Mouse (Mus musculus): ENCODE results near the gene Knstrn. TPM values are rescaled to one million over a fixed set of nuclear protein-coding genes. Genes with fewer than 3 reads are reported as not detected.

Gene Knstrn
- 164 and 167 TPM in 2 replicates for polyA plus RNA-seq (2016; fragmentation: Nextera tagmentation; extraction: Ambion mirVana)

- peak within 1 kb of the TSS; percentile 77 for H3K4me2 ChIP-seq
- H3K4me1 ChIP-seq, result peaks cover 16% of the 10 kb centered on the region
- peak within 1 kb of the TSS; percentile 82 for H3K27ac ChIP-seq
- no peaks in the 10 kb centered on the region for H3K27me3 ChIP-seq
- H3K9me3 ChIP-seq, result no peaks in the 10 kb centered on the region
- peaks cover 31% of the 10 kb centered on the region for H3K36me3 ChIP-seq (replicated peaks)
- 1% methylated on average over 49 of the region's 49 CpGs for WGBS
- H3K9ac ChIP-seq, result peak within 1 kb of the TSS; percentile 77
- H3K4me3 ChIP-seq (replicated peaks), result peak within 1 kb of the TSS; percentile 81
- peak; percentile 97 for ATAC-seq (ENCODE audit: low FRiP score)
Measured at GRCm38 (mm10) chr2:118813981-118814836, at the start of gene Knstrn. TSS of gene Knstrn (plus strand) at chr2:118814003.

GRCm38 (mm10) chr2:118764094-118764831 lies 49.5 kb upstream of the Knstrn start:
- no peaks in the 10 kb centered on the region for H3K36me3 ChIP-seq (replicated peaks)
- no peak overlapping the region for H3K27ac ChIP-seq
- no peak for ATAC-seq (ENCODE audit: low FRiP score)
- no peak overlapping the region for H3K9ac ChIP-seq
- H3K4me2 ChIP-seq, result no peak overlapping the region
- H3K9me3 ChIP-seq, result no peaks in the 10 kb centered on the region
- H3K4me1 ChIP-seq, result peaks cover 41% of the 10 kb centered on the region
- H3K4me3 ChIP-seq (replicated peaks), result no peak overlapping the region
- 26% methylated on average over 11 of the region's 11 CpGs for WGBS
- H3K27me3 ChIP-seq, result peaks cover 33% of the 10 kb centered on the region

GRCm38 (mm10) chr2:118764875-118765274 lies 48.9 kb upstream of the Knstrn start:
- ATAC-seq (ENCODE audit: low FRiP score), result no peak
- Histone ChIP-seq H3K27me3 (peaks cover 30% of the 10 kb centered on the region; the same call in 1 of the 2 replicates), H3K4me2 (no peak overlapping the region), H3K4me3 (replicated peaks) (no peak overlapping the region), H3K9ac (no peak overlapping the region), H3K9me3 (no peaks in the 10 kb centered on the region), H3K27ac (no peak overlapping the region), H3K4me1 (peaks cover 35% of the 10 kb centered on the region), H3K36me3 (replicated peaks) (no peaks in the 10 kb centered on the region)
- WGBS, result 90% methylated on average over 5 of the region's 5 CpGs

DNA sequence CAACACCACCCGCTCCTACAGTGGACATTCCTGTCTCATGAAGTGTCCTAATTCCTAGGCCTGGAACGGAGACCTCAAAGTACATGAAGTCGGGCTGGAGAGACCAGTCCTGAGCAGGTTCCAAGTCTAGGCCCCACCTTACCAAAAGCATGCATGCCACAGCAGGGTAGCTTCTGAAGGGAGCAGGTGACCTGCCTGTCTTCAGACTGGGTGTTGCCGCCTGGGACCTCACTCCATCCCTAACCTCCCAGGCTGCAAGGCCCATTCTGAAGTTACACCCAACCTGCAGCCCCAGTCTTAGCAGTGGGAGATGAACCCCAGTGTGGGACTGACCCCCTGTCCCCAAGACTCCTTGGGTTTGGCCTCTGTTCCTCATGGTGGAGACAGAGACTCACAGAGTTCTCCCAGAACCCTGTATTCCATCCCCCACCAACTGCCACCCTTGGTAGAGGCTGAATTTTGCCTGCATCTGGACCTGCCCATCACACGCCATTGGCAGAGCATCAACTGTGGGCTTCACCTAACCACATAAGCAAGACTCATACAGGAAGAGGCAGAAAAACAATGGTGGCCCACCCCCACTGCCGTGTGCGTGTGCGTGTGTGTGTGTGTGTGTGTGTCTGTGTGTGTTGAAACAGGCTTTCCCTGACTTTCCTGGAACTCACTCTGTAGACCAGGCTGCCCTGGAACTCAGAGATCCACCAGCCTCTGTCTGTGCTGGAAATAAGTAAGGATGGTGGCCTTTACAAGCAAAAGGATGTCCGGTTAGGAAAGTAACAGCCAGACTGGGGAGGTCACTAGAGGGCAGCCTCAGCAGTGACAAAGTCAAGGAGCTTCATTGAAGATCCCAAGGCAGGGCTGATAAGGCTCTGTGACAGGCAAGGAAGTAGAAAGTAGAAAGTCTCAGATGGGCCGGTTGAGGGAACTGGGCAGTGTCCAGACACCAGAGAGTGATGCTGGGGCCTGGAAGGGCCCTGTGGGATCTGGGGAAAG lies 47.5 kb upstream of the Knstrn start:
- Histone ChIP-seq H3K9ac (no peak overlapping the region), H3K9me3 (no peaks in the 10 kb centered on the region), H3K4me3 (replicated peaks) (no peak overlapping the region), H3K27me3 (peaks cover 16% of the 10 kb centered on the region; the same call in 1 of the 2 replicates), H3K36me3 (replicated peaks) (no peaks in the 10 kb centered on the region), H3K27ac (no peak overlapping the region), H3K4me2 (no peak overlapping the region), H3K4me1 (peaks cover 29% of the 10 kb centered on the region)
- WGBS, result 76% methylated on average over 10 of the region's 10 CpGs
- no peak for ATAC-seq (ENCODE audit: low FRiP score)

- peaks cover 3% of the 10 kb centered on the region; the same call in 1 of the 2 replicates for H3K4me1 ChIP-seq
- no peak within 1 kb of the TSS for H3K4me3 ChIP-seq (replicated peaks)
- no peaks in the 10 kb centered on the region for H3K9me3 ChIP-seq
- WGBS, result 82% methylated on average over 6 of the region's 6 CpGs
- no peak within 1 kb of the TSS for H3K4me2 ChIP-seq
- peaks cover 5% of the 10 kb centered on the region; the same call in 1 of the 2 replicates for H3K27me3 ChIP-seq
- no peak within 1 kb of the TSS for H3K27ac ChIP-seq
- H3K36me3 ChIP-seq (replicated peaks), result no peaks in the 10 kb centered on the region
- ATAC-seq (ENCODE audit: low FRiP score), result no peak
- no peak within 1 kb of the TSS for H3K9ac ChIP-seq
Measured at GRCm38 (mm10) chr2:118772158-118772874, 41.5 kb upstream of the Knstrn start, which contains the start of gene Phgr1. TSS of gene Phgr1 (plus strand) at chr2:118772769.

DNA sequence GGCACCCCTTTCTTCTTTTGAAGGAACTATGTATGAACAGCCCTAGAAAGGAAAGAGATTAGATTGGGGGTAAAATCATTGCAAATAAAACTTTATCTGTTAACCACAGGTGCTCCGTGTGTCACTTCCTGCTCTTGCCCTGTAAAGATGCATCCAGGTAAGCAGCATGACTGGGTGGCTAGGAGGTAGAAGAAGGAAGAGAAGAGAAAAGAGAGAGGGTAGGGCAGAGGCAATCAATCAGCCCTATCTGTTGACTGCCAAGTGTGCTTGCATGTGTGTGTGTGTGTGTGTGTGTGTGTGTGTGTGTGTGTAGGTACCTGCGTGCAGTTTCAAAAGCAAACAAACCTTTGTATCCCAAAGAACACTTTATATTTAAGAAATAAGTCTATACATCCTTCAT lies 39.3 kb upstream of the Knstrn start:
- Histone ChIP-seq H3K9ac (no peak overlapping the region), H3K27ac (no peak overlapping the region), H3K4me1 (peaks cover 9% of the 10 kb centered on the region), H3K4me2 (no peak overlapping the region), H3K36me3 (replicated peaks) (no peaks in the 10 kb centered on the region), H3K4me3 (replicated peaks) (no peak overlapping the region), H3K27me3 (peaks cover 8% of the 10 kb centered on the region; the same call in 1 of the 2 replicates), H3K9me3 (no peaks in the 10 kb centered on the region)
- 91% methylated on average over 2 of the region's 2 CpGs for WGBS
- no peak for ATAC-seq (ENCODE audit: low FRiP score)

DNA sequence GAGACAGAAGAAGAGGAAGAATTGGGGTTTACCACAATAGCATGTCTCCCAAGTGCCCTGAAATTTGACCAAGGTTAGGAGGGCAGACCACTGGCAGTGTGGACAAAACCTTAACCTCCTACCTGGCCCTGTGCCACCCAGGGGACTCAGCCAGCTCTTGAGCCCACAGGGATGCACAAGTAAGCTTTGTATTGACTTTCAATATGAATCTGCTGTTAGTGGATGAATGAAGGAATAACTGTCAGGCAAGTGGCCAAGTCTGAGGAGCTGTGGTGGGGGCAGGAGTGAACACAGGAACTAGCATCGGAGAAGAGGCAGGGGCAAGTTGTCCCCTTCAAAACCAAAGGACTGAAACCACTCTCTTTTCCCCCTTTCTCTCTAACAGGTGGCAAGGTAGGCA lies 38.4 kb upstream of the Knstrn start:
- Histone ChIP-seq H3K9me3 (no peaks in the 10 kb centered on the region), H3K27ac (no peak overlapping the region), H3K36me3 (replicated peaks) (no peaks in the 10 kb centered on the region), H3K9ac (no peak overlapping the region), H3K4me3 (replicated peaks) (no peak overlapping the region), H3K4me1 (peaks cover 15% of the 10 kb centered on the region), H3K4me2 (no peak overlapping the region), H3K27me3 (peaks cover 8% of the 10 kb centered on the region; the same call in 1 of the 2 replicates)
- no peak for ATAC-seq (ENCODE audit: low FRiP score)
- WGBS, result 77% methylated on average over 1 of the region's 1 CpGs

GRCm38 (mm10) chr2:118775846-118776245 lies 38.0 kb upstream of the Knstrn start:
- Histone ChIP-seq H3K27ac (peak overlapping the region; percentile 27; the same call in 1 of the 2 replicates), H3K9me3 (no peaks in the 10 kb centered on the region), H3K36me3 (replicated peaks) (no peaks in the 10 kb centered on the region), H3K27me3 (peaks cover 9% of the 10 kb centered on the region; the same call in 1 of the 2 replicates), H3K4me1 (peaks cover 18% of the 10 kb centered on the region), H3K4me2 (no peak overlapping the region), H3K9ac (no peak overlapping the region), H3K4me3 (replicated peaks) (no peak overlapping the region)
- WGBS, result 78% methylated on average over 3 of the region's 4 CpGs
- ATAC-seq (ENCODE audit: low FRiP score), result no peak

GRCm38 (mm10) chr2:118776295-118776694 lies 37.5 kb upstream of the Knstrn start:
- Histone ChIP-seq H3K36me3 (replicated peaks) (no peaks in the 10 kb centered on the region), H3K4me3 (replicated peaks) (no peak overlapping the region), H3K27ac (peak overlapping the region; percentile 27; the same call in 1 of the 2 replicates), H3K27me3 (peaks cover 12% of the 10 kb centered on the region; the same call in 1 of the 2 replicates), H3K4me2 (no peak overlapping the region), H3K9ac (no peak overlapping the region), H3K9me3 (no peaks in the 10 kb centered on the region), H3K4me1 (peaks cover 19% of the 10 kb centered on the region)
- no peak for ATAC-seq (ENCODE audit: low FRiP score)
- WGBS, result 70% methylated on average over 2 of the region's 2 CpGs

DNA sequence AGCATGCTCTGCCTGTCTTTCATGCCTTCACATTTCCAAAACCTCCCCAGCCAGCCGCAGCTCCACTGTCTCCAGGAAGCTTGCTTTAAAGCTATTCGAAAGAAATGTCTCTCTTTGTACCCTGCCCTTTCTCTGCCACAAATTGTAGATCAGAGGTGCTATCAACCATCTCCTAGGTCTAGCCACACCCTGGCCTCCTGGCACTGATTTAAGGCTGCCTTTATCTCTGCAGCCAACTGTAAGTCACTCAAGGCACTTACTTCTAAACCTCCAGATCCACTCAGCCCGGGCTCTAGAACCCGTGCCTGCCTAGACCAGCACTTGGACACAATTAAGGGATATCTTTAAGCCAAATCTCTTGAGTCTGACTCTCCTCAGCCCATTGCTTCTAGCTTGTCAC lies 35.4 kb upstream of the Knstrn start:
- Histone ChIP-seq H3K36me3 (replicated peaks) (no peaks in the 10 kb centered on the region), H3K4me2 (no peak overlapping the region), H3K4me3 (replicated peaks) (no peak overlapping the region), H3K9me3 (no peaks in the 10 kb centered on the region), H3K27ac (no peak overlapping the region), H3K4me1 (peaks cover 19% of the 10 kb centered on the region), H3K9ac (no peak overlapping the region), H3K27me3 (peaks cover 16% of the 10 kb centered on the region; the same call in 1 of the 2 replicates)
- WGBS, result 79% methylated on average over 4 of the region's 4 CpGs
- ATAC-seq (ENCODE audit: low FRiP score), result no peak

GRCm38 (mm10) chr2:118779065-118779464 lies 34.7 kb upstream of the Knstrn start:
- peak overlapping the region; percentile 49; the same call in 1 of the 2 replicates for H3K9ac ChIP-seq
- peak; percentile 51 for ATAC-seq (ENCODE audit: low FRiP score)
- peaks cover 16% of the 10 kb centered on the region; the same call in 1 of the 2 replicates for H3K27me3 ChIP-seq
- 4% methylated on average over 10 of the region's 10 CpGs for WGBS
- H3K4me1 ChIP-seq, result peaks cover 19% of the 10 kb centered on the region
- H3K4me3 ChIP-seq (replicated peaks), result peak overlapping the region; percentile 42
- H3K9me3 ChIP-seq, result no peaks in the 10 kb centered on the region
- H3K36me3 ChIP-seq (replicated peaks), result no peaks in the 10 kb centered on the region
- peak overlapping the region; percentile 64 for H3K4me2 ChIP-seq
- peak overlapping the region; percentile 50; the same call in 1 of the 2 replicates for H3K27ac ChIP-seq

Data from forebrain, embryonic 12.5 days (tissue).